Mouse (Mus musculus): ENCODE measurements around the gene 6030452D12Rik. TPM values are rescaled to one million over a fixed set of nuclear protein-coding genes. Genes with fewer than 3 reads are reported as not detected.
A peak's percentile ranks its signal among the peaks of the same experiment; 100 is the strongest.

The 6030452D12Rik gene
- polyA plus RNA-seq, 1 experiment = not detected

DNA sequence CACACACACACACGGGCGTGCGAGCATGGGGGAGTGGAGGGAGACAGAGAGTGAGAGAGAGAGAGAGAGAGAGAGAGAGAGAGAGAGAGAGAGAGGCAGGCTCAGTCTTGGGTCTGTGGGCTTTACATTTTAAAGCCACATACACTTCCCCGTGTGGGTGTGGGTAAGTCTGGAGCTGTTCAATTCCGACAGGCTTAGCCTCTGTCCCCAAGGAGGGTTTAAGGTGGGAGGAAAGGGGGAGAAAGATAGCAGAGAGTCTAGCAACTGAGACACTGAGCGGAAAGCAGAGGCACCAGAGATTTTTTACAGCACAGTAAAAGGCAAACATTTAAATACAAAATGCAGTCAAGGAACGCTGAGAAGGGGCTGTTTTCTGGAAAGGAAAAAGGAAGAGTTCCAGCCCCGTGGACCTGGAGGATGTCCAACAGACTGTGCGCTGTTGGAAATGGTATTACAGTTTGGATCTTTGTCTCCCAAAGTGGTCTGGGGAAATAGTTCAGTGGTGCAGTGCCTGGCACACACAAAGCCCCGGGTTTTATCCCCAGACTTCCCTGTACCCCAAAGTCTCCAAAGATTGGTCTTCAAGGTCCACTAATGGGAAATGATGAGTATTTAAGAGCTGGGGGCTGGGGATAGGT lies 5.1 kb downstream of the 6030452D12Rik start:
- Histone ChIP-seq H3K4me3 (ENCODE audit: insufficient read depth, low read length) (no peak overlapping the region), H3K27ac (ENCODE audit: insufficient read depth, low read length) (peak overlapping the region; percentile 72), H3K4me1 (ENCODE audit: control insufficient read depth, insufficient read depth, low read length) (peaks cover 10% of the 10 kb centered on the region; the same call in 1 of the 2 replicates)
- TF ChIP-seq POLR2A (IDR thresholded peaks at IDR 0.05; ENCODE audit: low read depth, low read length) = no peak
- no peak for TF ChIP-seq CTCF (IDR thresholded peaks at IDR 0.05; ENCODE audit: borderline replicate concordance, insufficient read depth, low read length)

DNA sequence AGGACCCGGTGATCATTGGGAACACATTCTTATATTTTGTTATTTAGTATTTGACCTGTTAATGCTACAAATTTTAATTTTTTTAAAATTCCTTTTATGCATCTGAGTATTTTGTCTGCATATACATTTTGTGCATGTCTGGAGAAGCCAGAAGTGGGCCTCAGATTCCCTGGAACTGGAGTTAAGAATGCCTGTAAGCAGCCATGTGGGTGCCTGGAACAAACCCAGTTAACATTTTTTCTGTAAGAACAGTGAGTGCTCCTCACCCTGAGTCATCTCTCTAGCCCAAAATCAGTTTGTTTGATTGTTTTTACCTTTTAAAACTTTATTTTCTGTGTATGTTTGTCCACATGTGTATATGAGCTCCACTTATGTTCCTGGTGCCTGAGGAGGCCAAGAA lies 5.8 kb downstream of the 6030452D12Rik start:
- peak overlapping the region; percentile 66 for H3K27ac ChIP-seq (ENCODE audit: insufficient read depth, low read length)
- H3K4me1 ChIP-seq (ENCODE audit: control insufficient read depth, insufficient read depth, low read length) = peaks cover 8% of the 10 kb centered on the region; the same call in 1 of the 2 replicates
- no peak overlapping the region for H3K4me3 ChIP-seq (ENCODE audit: insufficient read depth, low read length)
- TF ChIP-seq POLR2A (IDR thresholded peaks at IDR 0.05; ENCODE audit: low read depth, low read length) (no peak), CTCF (IDR thresholded peaks at IDR 0.05; ENCODE audit: borderline replicate concordance, insufficient read depth, low read length) (no peak)

DNA sequence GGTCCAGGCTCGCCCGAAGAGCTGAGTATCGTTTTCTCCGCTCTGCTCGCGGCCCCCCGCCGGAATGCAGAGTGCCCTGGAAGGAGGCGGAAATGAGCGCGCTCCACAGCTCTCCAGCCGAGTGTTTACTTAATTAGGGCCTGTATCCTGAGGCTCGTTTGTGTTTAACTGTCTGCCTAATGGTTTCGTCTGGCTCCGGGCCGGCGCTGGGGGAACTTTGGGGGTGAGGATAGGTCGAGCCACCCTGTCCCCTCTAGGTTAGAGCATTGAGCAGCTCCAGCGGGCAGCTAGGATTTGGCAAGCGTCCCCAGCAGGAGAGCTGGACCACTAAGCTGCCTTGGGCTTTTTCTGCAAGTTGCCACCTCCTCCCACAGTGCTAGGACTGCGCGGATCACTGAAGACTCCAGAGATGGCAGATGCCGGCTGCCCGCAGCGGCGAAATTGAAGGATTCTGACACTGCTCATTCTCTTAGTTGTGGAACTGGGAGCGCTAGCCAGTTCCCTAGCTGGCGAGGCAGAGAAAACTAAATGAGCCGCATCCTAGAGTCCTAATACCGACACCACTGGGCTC lies 7.5 kb downstream of the 6030452D12Rik start:
- Histone ChIP-seq H3K4me3 (ENCODE audit: insufficient read depth, low read length) (no peak overlapping the region), H3K4me1 (ENCODE audit: control insufficient read depth, insufficient read depth, low read length) (peaks cover 4% of the 10 kb centered on the region; the same call in 1 of the 2 replicates), H3K27ac (ENCODE audit: insufficient read depth, low read length) (peak overlapping the region; percentile 27)
- TF ChIP-seq POLR2A (IDR thresholded peaks at IDR 0.05; ENCODE audit: low read depth, low read length) = no peak

DNA sequence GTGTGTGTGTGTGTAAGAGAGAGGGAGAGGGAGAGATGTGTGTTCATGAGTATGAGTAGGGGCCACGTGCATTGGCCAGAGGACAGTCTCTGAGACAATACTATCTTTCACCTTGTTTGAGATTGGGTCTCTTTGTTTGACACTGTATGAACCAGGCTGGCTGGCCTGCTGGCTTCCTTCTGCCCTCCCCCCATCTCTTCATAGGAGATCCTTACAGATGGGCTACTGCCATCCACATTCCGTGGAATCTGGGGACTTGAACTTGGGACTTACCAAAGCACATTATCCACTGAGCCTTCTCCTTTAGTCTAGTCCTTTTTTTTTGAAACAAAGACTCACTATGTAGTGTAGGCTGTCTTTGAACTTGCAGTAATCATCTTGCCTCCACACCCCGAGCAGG lies 8.1 kb downstream of the 6030452D12Rik start:
- no peak for TF ChIP-seq POLR2A (IDR thresholded peaks at IDR 0.05; ENCODE audit: low read depth, low read length)
- no peak for TF ChIP-seq CTCF (IDR thresholded peaks at IDR 0.05; ENCODE audit: borderline replicate concordance, insufficient read depth, low read length)
- Histone ChIP-seq H3K4me3 (ENCODE audit: insufficient read depth, low read length) (no peak overlapping the region), H3K4me1 (ENCODE audit: control insufficient read depth, insufficient read depth, low read length) (peaks cover 4% of the 10 kb centered on the region; the same call in 1 of the 2 replicates), H3K27ac (ENCODE audit: insufficient read depth, low read length) (peak overlapping the region; percentile 27; the same call in 1 of the 2 replicates)

GRCm38 (mm10) chr8:106509079-106509780 lies 8.9 kb downstream of the 6030452D12Rik start:
- Histone ChIP-seq H3K4me3 (ENCODE audit: insufficient read depth, low read length) (no peak overlapping the region), H3K27ac (ENCODE audit: insufficient read depth, low read length) (no peak overlapping the region), H3K4me1 (ENCODE audit: control insufficient read depth, insufficient read depth, low read length) (peaks cover 4% of the 10 kb centered on the region; the same call in 1 of the 2 replicates)
- no peak for TF ChIP-seq CTCF (IDR thresholded peaks at IDR 0.05; ENCODE audit: borderline replicate concordance, insufficient read depth, low read length)
- no peak for TF ChIP-seq POLR2A (IDR thresholded peaks at IDR 0.05; ENCODE audit: low read depth, low read length)

- Histone ChIP-seq H3K4me1 (ENCODE audit: control insufficient read depth, insufficient read depth, low read length) (peaks cover 4% of the 10 kb centered on the region; the same call in 1 of the 2 replicates), H3K4me3 (ENCODE audit: insufficient read depth, low read length) (peak within 1 kb of the TSS; percentile 50), H3K27ac (ENCODE audit: insufficient read depth, low read length) (peak within 1 kb of the TSS; percentile 89)
- TF ChIP-seq POLR2A (IDR thresholded peaks at IDR 0.05; ENCODE audit: low read depth, low read length) (peak; percentile 58), CTCF (IDR thresholded peaks at IDR 0.05; ENCODE audit: borderline replicate concordance, insufficient read depth, low read length) (no peak)
Observed at GRCm38 (mm10) chr8:106510365-106510975, 10.1 kb downstream of the 6030452D12Rik start, which contains the start of gene Cdh3. Gene Cdh3 (plus strand): TSS chr8:106510891.

- Histone ChIP-seq H3K27ac (ENCODE audit: insufficient read depth, low read length) (peak overlapping the region; percentile 89), H3K4me3 (ENCODE audit: insufficient read depth, low read length) (peak overlapping the region; percentile 50), H3K4me1 (ENCODE audit: control insufficient read depth, insufficient read depth, low read length) (no peaks in the 10 kb centered on the region; the same call in 1 of the 2 replicates)
- TF ChIP-seq POLR2A (IDR thresholded peaks at IDR 0.05; ENCODE audit: low read depth, low read length) (peak; percentile 14; the same call in 1 of the 2 replicates), CTCF (IDR thresholded peaks at IDR 0.05; ENCODE audit: borderline replicate concordance, insufficient read depth, low read length) (no peak)
Observed at GRCm38 (mm10) chr8:106511065-106511501, 10.8 kb downstream of the 6030452D12Rik start.

- peak overlapping the region; percentile 89 for H3K27ac ChIP-seq (ENCODE audit: insufficient read depth, low read length)
- peak overlapping the region; percentile 50 for H3K4me3 ChIP-seq (ENCODE audit: insufficient read depth, low read length)
- peaks cover 3% of the 10 kb centered on the region; the same call in 1 of the 2 replicates for H3K4me1 ChIP-seq (ENCODE audit: control insufficient read depth, insufficient read depth, low read length)
- 0 out of 2 replicates have a peak, but pooled peaks have one; percentile 31 for TF ChIP-seq POLR2A (IDR thresholded peaks at IDR 0.05; ENCODE audit: low read depth, low read length)
- TF ChIP-seq CTCF (IDR thresholded peaks at IDR 0.05; ENCODE audit: borderline replicate concordance, insufficient read depth, low read length) = no peak
Observed at GRCm38 (mm10) chr8:106511531-106512041, 11.3 kb downstream of the 6030452D12Rik start.

All from embryonic fibroblast, embryonic 13.5 days (primary cell).